Mouse (Mus musculus): ENCODE measurements around the gene Ccdc88c.
A peak's percentile ranks its signal among the peaks of the same experiment; 100 is the strongest.

The Ccdc88c gene

GRCm38 (mm10) chr12:101028954-101029731 is at the start of gene Ccdc88c:
Ccdc88c (minus strand) TSS chr12:101029056.
- DNase-seq, result peak; percentile 84

- DNase-seq, result no peak
Observed at GRCm38 (mm10) chr12:101077955-101078354, 49.1 kb upstream of the Ccdc88c start.

- DNase-seq, result no peak
Observed at GRCm38 (mm10) chr12:101075433-101075832, 46.6 kb upstream of the Ccdc88c start.

- no peak for DNase-seq
Observed at GRCm38 (mm10) chr12:101074821-101075429, 46.1 kb upstream of the Ccdc88c start.

GRCm38 (mm10) chr12:101069813-101070212 is 41.0 kb upstream of the Ccdc88c start:
- no peak for DNase-seq

GRCm38 (mm10) chr12:101066329-101066728 is 37.5 kb upstream of the Ccdc88c start:
- DNase-seq, result no peak

GRCm38 (mm10) chr12:101039956-101040355 is 11.1 kb upstream of the Ccdc88c start:
- DNase-seq, result no peak

GRCm38 (mm10) chr12:101028247-101028953 is 456 bp downstream of the Ccdc88c start:
- DNase-seq, result no peak

GRCm38 (mm10) chr12:101027451-101028246 is 1.2 kb downstream of the Ccdc88c start:
- no peak for DNase-seq

GRCm38 (mm10) chr12:101026946-101027345 is 1.9 kb downstream of the Ccdc88c start:
- DNase-seq, result no peak

GRCm38 (mm10) chr12:101026518-101026917 is 2.3 kb downstream of the Ccdc88c start:
- no peak for DNase-seq

GRCm38 (mm10) chr12:101026025-101026424 is 2.8 kb downstream of the Ccdc88c start:
- no peak for DNase-seq

- no peak for DNase-seq
Observed at GRCm38 (mm10) chr12:101025379-101025778, 3.5 kb downstream of the Ccdc88c start.

- no peak for DNase-seq
Observed at GRCm38 (mm10) chr12:101024824-101025223, 4.0 kb downstream of the Ccdc88c start.

- DNase-seq, result no peak
Observed at GRCm38 (mm10) chr12:101023143-101023542, 5.7 kb downstream of the Ccdc88c start.

- DNase-seq, result no peak
Observed at GRCm38 (mm10) chr12:101022353-101022752, 6.5 kb downstream of the Ccdc88c start.

GRCm38 (mm10) chr12:101021484-101022226 is 7.2 kb downstream of the Ccdc88c start:
- DNase-seq, result no peak

GRCm38 (mm10) chr12:101020210-101021015 is 8.4 kb downstream of the Ccdc88c start:
- no peak for DNase-seq

GRCm38 (mm10) chr12:101019443-101019842 is 9.4 kb downstream of the Ccdc88c start:
- no peak for DNase-seq

GRCm38 (mm10) chr12:101019031-101019430 is 9.8 kb downstream of the Ccdc88c start:
- no peak for DNase-seq

GRCm38 (mm10) chr12:101017971-101018371 is 10.9 kb downstream of the Ccdc88c start:
- peak; percentile 45 for DNase-seq

All from lung, postnatal 14 days (tissue).